Mouse (Mus musculus) splenic B cell, adult 2 months (primary cell): ENCODE data around the gene Fam126a.
A peak's percentile ranks its signal among the peaks of the same experiment; 100 is the strongest.

ENCODE experiments used
- DNase-seq: peaks from one replicate; pipeline ENCODE4 v3.0.0-alpha.2; 2011; ENCODE audit warnings: low read depth, low spot score
- H3K27me3 ChIP-seq: 2 replicates; pipeline ENCODE4 v1.6.1; 2012; ENCODE audit warnings: mild to moderate bottlenecking, low read length, moderate library complexity, mixed read lengths; ENCODE audit not compliant: control insufficient read depth, poor library complexity, insufficient read depth, severe bottlenecking
- H3K36me3 ChIP-seq: 2 replicates; pipeline ENCODE4 v1.6.1; 2012; ENCODE audit warnings: mild to moderate bottlenecking, low read length, moderate library complexity, mixed read lengths; ENCODE audit not compliant: control insufficient read depth, poor library complexity, insufficient read depth, severe bottlenecking

Gene Fam126a

GRCm38 (mm10) chr5:23921316-23921715 is 109.2 kb downstream of the Fam126a start:
- Histone ChIP-seq H3K27me3 (no peaks in the 10 kb centered on the region), H3K36me3 (no peaks in the 10 kb centered on the region)
- no peak for DNase-seq

- no peak for DNase-seq
- H3K36me3 ChIP-seq: no peaks in the 10 kb centered on the region
- no peaks in the 10 kb centered on the region for H3K27me3 ChIP-seq
Observed at GRCm38 (mm10) chr5:23919892-23920731, 110.4 kb downstream of the Fam126a start.

GRCm38 (mm10) chr5:23917301-23917700 is 113.2 kb downstream of the Fam126a start:
- no peak for DNase-seq
- Histone ChIP-seq H3K36me3 (no peaks in the 10 kb centered on the region), H3K27me3 (no peaks in the 10 kb centered on the region)

- H3K27me3 ChIP-seq: no peaks in the 10 kb centered on the region
- no peak for DNase-seq
- H3K36me3 ChIP-seq: no peaks in the 10 kb centered on the region
Observed at GRCm38 (mm10) chr5:23911556-23911955, 118.9 kb downstream of the Fam126a start.

- Histone ChIP-seq H3K27me3 (no peaks in the 10 kb centered on the region), H3K36me3 (no peaks in the 10 kb centered on the region)
- no peak for DNase-seq
Observed at GRCm38 (mm10) chr5:23909256-23909655, 121.2 kb downstream of the Fam126a start.

- no peaks in the 10 kb centered on the region for H3K27me3 ChIP-seq
- H3K36me3 ChIP-seq: no peaks in the 10 kb centered on the region
- DNase-seq: no peak
Observed at GRCm38 (mm10) chr5:23908486-23909090, 121.9 kb downstream of the Fam126a start.

- no peak for DNase-seq
- Histone ChIP-seq H3K27me3 (no peaks in the 10 kb centered on the region), H3K36me3 (no peaks in the 10 kb centered on the region)
Observed at GRCm38 (mm10) chr5:23902221-23902620, 128.3 kb downstream of the Fam126a start.

GRCm38 (mm10) chr5:23900190-23900589 is 130.3 kb downstream of the Fam126a start:
- Histone ChIP-seq H3K27me3 (no peaks in the 10 kb centered on the region), H3K36me3 (no peaks in the 10 kb centered on the region)
- no peak for DNase-seq

- Histone ChIP-seq H3K36me3 (no peaks in the 10 kb centered on the region), H3K27me3 (no peaks in the 10 kb centered on the region)
- DNase-seq: peak; percentile 76
Observed at GRCm38 (mm10) chr5:23893864-23894771, 136.4 kb downstream of the Fam126a start.

- no peaks in the 10 kb centered on the region for H3K27me3 ChIP-seq
- DNase-seq: no peak
- H3K36me3 ChIP-seq: no peaks in the 10 kb centered on the region
Observed at GRCm38 (mm10) chr5:23893156-23893863, 137.2 kb downstream of the Fam126a start.

- DNase-seq: peak; percentile 57
- no peaks in the 10 kb centered on the region for H3K36me3 ChIP-seq
- no peaks in the 10 kb centered on the region for H3K27me3 ChIP-seq
Observed at GRCm38 (mm10) chr5:23890734-23891133, 139.8 kb downstream of the Fam126a start.

- no peaks in the 10 kb centered on the region for H3K36me3 ChIP-seq
- DNase-seq: no peak
- H3K27me3 ChIP-seq: no peaks in the 10 kb centered on the region
Observed at GRCm38 (mm10) chr5:23889461-23889860, 141.0 kb downstream of the Fam126a start.

- Histone ChIP-seq H3K27me3 (no peaks in the 10 kb centered on the region), H3K36me3 (no peaks in the 10 kb centered on the region)
- no peak for DNase-seq
Observed at GRCm38 (mm10) chr5:23887111-23887510, 143.4 kb downstream of the Fam126a start.

- DNase-seq: peak; percentile 95
- no peaks in the 10 kb centered on the region; the same call in 1 of the 2 replicates for H3K27me3 ChIP-seq
- no peaks in the 10 kb centered on the region for H3K36me3 ChIP-seq
Observed at GRCm38 (mm10) chr5:23874457-23874856, 156.0 kb downstream of the Fam126a start.
